Mouse (Mus musculus): ENCODE results near the gene Gal3st2b. TPM values are rescaled to one million over a fixed set of nuclear protein-coding genes. Genes with fewer than 3 reads are reported as not detected.
"Not testable (repeated sequence)": the region's sequence is repeated elsewhere in the genome, so short reads cannot be mapped to it uniquely, and the experiment has no call there.

The Gal3st2b gene
- not detected in 2 replicates for polyA plus RNA-seq (2015; fragmentation: Nextera tagmentation; extraction: Ambion mirVana)

GRCm38 (mm10) chr1:93918011-93918410 lies at the start of gene Gal3st2b:
Gal3st2b (plus strand) TSS chr1:93918311.
- not testable (repeated sequence) for H3K27me3 ChIP-seq; H3K4me3 ChIP-seq; H3K4me2 ChIP-seq; H3K27ac ChIP-seq; H3K36me3 ChIP-seq; H3K4me1 ChIP-seq; ATAC-seq (ENCODE audit: insufficient number of reproducible peaks, insufficient read depth, low FRiP score, low TSS enrichment, low read depth); H3K9me3 ChIP-seq; H3K9ac ChIP-seq
- 86% methylated on average over 2 of the region's 2 CpGs for WGBS

GRCm38 (mm10) chr1:93871594-93872105 lies 46.5 kb upstream of the Gal3st2b start:
- not testable (repeated sequence) for H3K27me3 ChIP-seq; ATAC-seq (ENCODE audit: insufficient number of reproducible peaks, insufficient read depth, low FRiP score, low TSS enrichment, low read depth); H3K4me2 ChIP-seq; H3K4me3 ChIP-seq; H3K36me3 ChIP-seq; H3K27ac ChIP-seq; H3K9ac ChIP-seq; H3K4me1 ChIP-seq; H3K9me3 ChIP-seq
- WGBS: 60% methylated on average over 1 of the region's 1 CpGs

- H3K27ac ChIP-seq; H3K4me1 ChIP-seq; ATAC-seq (ENCODE audit: insufficient number of reproducible peaks, insufficient read depth, low FRiP score, low TSS enrichment, low read depth); H3K27me3 ChIP-seq; H3K36me3 ChIP-seq; H3K4me3 ChIP-seq; H3K9ac ChIP-seq; H3K4me2 ChIP-seq; H3K9me3 ChIP-seq: not testable (repeated sequence)
- 88% methylated on average over 16 of the region's 22 CpGs for WGBS
Measured at GRCm38 (mm10) chr1:93874405-93874804, 43.7 kb upstream of the Gal3st2b start.

- H3K9ac ChIP-seq; ATAC-seq (ENCODE audit: insufficient number of reproducible peaks, insufficient read depth, low FRiP score, low TSS enrichment, low read depth); H3K9me3 ChIP-seq; H3K4me2 ChIP-seq; H3K27me3 ChIP-seq; H3K4me1 ChIP-seq; H3K27ac ChIP-seq; H3K36me3 ChIP-seq; H3K4me3 ChIP-seq: not testable (repeated sequence)
- WGBS: no CpG with 5 or more reads among the region's 11 CpGs
Measured at GRCm38 (mm10) chr1:93881778-93882177, 36.3 kb upstream of the Gal3st2b start.

GRCm38 (mm10) chr1:93890936-93891335 lies 27.2 kb upstream of the Gal3st2b start:
- H3K9me3 ChIP-seq; H3K9ac ChIP-seq; H3K27ac ChIP-seq; H3K36me3 ChIP-seq; ATAC-seq (ENCODE audit: insufficient number of reproducible peaks, insufficient read depth, low FRiP score, low TSS enrichment, low read depth); H3K27me3 ChIP-seq; H3K4me3 ChIP-seq; H3K4me2 ChIP-seq; H3K4me1 ChIP-seq: not testable (repeated sequence)
- 65% methylated on average over 1 of the region's 1 CpGs for WGBS

GRCm38 (mm10) chr1:93897395-93897794 lies 20.7 kb upstream of the Gal3st2b start:
- no CpG with 5 or more reads among the region's 1 CpGs for WGBS
- not testable (repeated sequence) for ATAC-seq (ENCODE audit: insufficient number of reproducible peaks, insufficient read depth, low FRiP score, low TSS enrichment, low read depth)

GRCm38 (mm10) chr1:93901291-93901690 lies 16.8 kb upstream of the Gal3st2b start:
- ATAC-seq (ENCODE audit: insufficient number of reproducible peaks, insufficient read depth, low FRiP score, low TSS enrichment, low read depth); H3K27me3 ChIP-seq; H3K4me2 ChIP-seq; H3K27ac ChIP-seq; H3K9me3 ChIP-seq; H3K9ac ChIP-seq; H3K4me3 ChIP-seq; H3K36me3 ChIP-seq; H3K4me1 ChIP-seq: not testable (repeated sequence)
- 74% methylated on average over 5 of the region's 5 CpGs for WGBS

More at GRCm38 (mm10) chr1:93897395-93897794, 20.7 kb upstream of the Gal3st2b start:
- not testable (repeated sequence) for H3K9me3 ChIP-seq, H3K36me3 ChIP-seq, H3K4me3 ChIP-seq, H3K4me1 ChIP-seq, H3K9ac ChIP-seq, H3K27ac ChIP-seq, H3K27me3 ChIP-seq, H3K4me2 ChIP-seq

GRCm38 (mm10) chr1:93906690-93907089 lies 11.4 kb upstream of the Gal3st2b start:
- not testable (repeated sequence) for H3K4me1 ChIP-seq; H3K27me3 ChIP-seq; H3K9ac ChIP-seq; H3K4me2 ChIP-seq; H3K4me3 ChIP-seq; H3K9me3 ChIP-seq; ATAC-seq (ENCODE audit: insufficient number of reproducible peaks, insufficient read depth, low FRiP score, low TSS enrichment, low read depth); H3K36me3 ChIP-seq; H3K27ac ChIP-seq
- 87% methylated on average over 3 of the region's 5 CpGs for WGBS

GRCm38 (mm10) chr1:93908977-93909586 lies 9.0 kb upstream of the Gal3st2b start:
- H3K4me3 ChIP-seq; H3K4me2 ChIP-seq; ATAC-seq (ENCODE audit: insufficient number of reproducible peaks, insufficient read depth, low FRiP score, low TSS enrichment, low read depth); H3K27ac ChIP-seq; H3K4me1 ChIP-seq; H3K36me3 ChIP-seq; H3K27me3 ChIP-seq; H3K9me3 ChIP-seq; H3K9ac ChIP-seq: not testable (repeated sequence)
- WGBS: no CpG with 5 or more reads among the region's 11 CpGs

- not testable (repeated sequence) for H3K9ac ChIP-seq; H3K27ac ChIP-seq; ATAC-seq (ENCODE audit: insufficient number of reproducible peaks, insufficient read depth, low FRiP score, low TSS enrichment, low read depth); H3K4me1 ChIP-seq; H3K27me3 ChIP-seq; H3K4me3 ChIP-seq; H3K9me3 ChIP-seq; H3K4me2 ChIP-seq; H3K36me3 ChIP-seq
- no CpG with 5 or more reads among the region's 2 CpGs for WGBS
Measured at GRCm38 (mm10) chr1:93911877-93912276, 6.2 kb upstream of the Gal3st2b start.

- H3K9me3 ChIP-seq; ATAC-seq (ENCODE audit: insufficient number of reproducible peaks, insufficient read depth, low FRiP score, low TSS enrichment, low read depth); H3K4me1 ChIP-seq; H3K4me2 ChIP-seq; H3K27me3 ChIP-seq; H3K27ac ChIP-seq; H3K36me3 ChIP-seq; H3K4me3 ChIP-seq; H3K9ac ChIP-seq: not testable (repeated sequence)
- WGBS: 84% methylated on average over 3 of the region's 3 CpGs
Measured at GRCm38 (mm10) chr1:93917160-93917559, 951 bp upstream of the Gal3st2b start.

GRCm38 (mm10) chr1:93918775-93919174 lies 664 bp downstream of the Gal3st2b start:
- not testable (repeated sequence) for H3K27me3 ChIP-seq; H3K4me3 ChIP-seq; H3K9me3 ChIP-seq; H3K4me2 ChIP-seq; H3K9ac ChIP-seq; H3K27ac ChIP-seq; ATAC-seq (ENCODE audit: insufficient number of reproducible peaks, insufficient read depth, low FRiP score, low TSS enrichment, low read depth); H3K4me1 ChIP-seq; H3K36me3 ChIP-seq
- WGBS: 58% methylated on average over 1 of the region's 1 CpGs
